Mouse (Mus musculus): ENCODE data around the gene Atp2b1.

The Atp2b1 gene

GRCm38 (mm10) chr10:98916011-98916780, 2.0 kb downstream of the Atp2b1 start:
- DNase-seq (ENCODE audit: low spot score in 2 of 2), result peak in 1 of 2 experiments; percentile 12

- no peak for DNase-seq (ENCODE audit: low spot score in 2 of 2)
Measured at GRCm38 (mm10) chr10:98916781-98917340, 2.7 kb downstream of the Atp2b1 start.

- DNase-seq (ENCODE audit: low spot score in 2 of 2), result no peak
Measured at GRCm38 (mm10) chr10:98925081-98925480, 10.9 kb downstream of the Atp2b1 start.

- DNase-seq (ENCODE audit: low spot score in 2 of 2), result no peak
Measured at GRCm38 (mm10) chr10:98926991-98927390, 12.8 kb downstream of the Atp2b1 start.

- no peak for DNase-seq (ENCODE audit: low spot score in 2 of 2)
Measured at GRCm38 (mm10) chr10:98929444-98929843, 15.2 kb downstream of the Atp2b1 start.

- DNase-seq (ENCODE audit: low spot score in 2 of 2), result no peak
Measured at GRCm38 (mm10) chr10:98930143-98930542, 15.9 kb downstream of the Atp2b1 start.

- no peak for DNase-seq (ENCODE audit: low spot score in 2 of 2)
Measured at GRCm38 (mm10) chr10:98940137-98940536, 25.9 kb downstream of the Atp2b1 start.

GRCm38 (mm10) chr10:98940799-98941198, 26.6 kb downstream of the Atp2b1 start:
- DNase-seq (ENCODE audit: low spot score in 2 of 2), result no peak

GRCm38 (mm10) chr10:98941991-98942390, 27.8 kb downstream of the Atp2b1 start:
- DNase-seq (ENCODE audit: low spot score in 2 of 2), result no peak

- DNase-seq (ENCODE audit: low spot score in 2 of 2), result no peak
Measured at GRCm38 (mm10) chr10:98942999-98943398, 28.8 kb downstream of the Atp2b1 start.

GRCm38 (mm10) chr10:98943894-98944293, 29.7 kb downstream of the Atp2b1 start:
- DNase-seq (ENCODE audit: low spot score in 2 of 2), result no peak

- DNase-seq (ENCODE audit: low spot score in 2 of 2), result no peak
Measured at GRCm38 (mm10) chr10:98946031-98946791, 32.0 kb downstream of the Atp2b1 start.

GRCm38 (mm10) chr10:98947206-98947605, 33.0 kb downstream of the Atp2b1 start:
- DNase-seq (ENCODE audit: low spot score in 2 of 2), result no peak

- no peak for DNase-seq (ENCODE audit: low spot score in 2 of 2)
Measured at GRCm38 (mm10) chr10:98948096-98948495, 33.9 kb downstream of the Atp2b1 start.

GRCm38 (mm10) chr10:98949750-98950149, 35.5 kb downstream of the Atp2b1 start:
- DNase-seq (ENCODE audit: low spot score in 2 of 2), result no peak

GRCm38 (mm10) chr10:98951286-98952270, 37.4 kb downstream of the Atp2b1 start:
- DNase-seq (ENCODE audit: low spot score in 2 of 2), result no peak

GRCm38 (mm10) chr10:98954230-98954993, 40.2 kb downstream of the Atp2b1 start:
- DNase-seq (ENCODE audit: low spot score in 2 of 2), result peak in 1 of 2 experiments; percentile 19

GRCm38 (mm10) chr10:98956124-98956523, 41.9 kb downstream of the Atp2b1 start:
- DNase-seq (ENCODE audit: low spot score in 2 of 2), result no peak

GRCm38 (mm10) chr10:98958752-98959151, 44.5 kb downstream of the Atp2b1 start:
- peak; percentile 19 to 52 for DNase-seq (ENCODE audit: low spot score in 2 of 2)

GRCm38 (mm10) chr10:98959385-98959784, 45.2 kb downstream of the Atp2b1 start:
- DNase-seq (ENCODE audit: low spot score in 2 of 2), result no peak

GRCm38 (mm10) chr10:98960911-98961310, 46.7 kb downstream of the Atp2b1 start:
- DNase-seq (ENCODE audit: low spot score in 2 of 2), result no peak

Measured in heart, adult 9 months (tissue).